Mouse (Mus musculus) kidney, postnatal 36 days (tissue): ENCODE data around the gene Ccin.

Experiments
- DNase-seq, 2 experiments: peaks; one replicate each; pipeline ENCODE4 v3.0.0; 2021 to 2022; ENCODE audit warnings: mixed read lengths in 2 of 2

The Ccin gene

DNA sequence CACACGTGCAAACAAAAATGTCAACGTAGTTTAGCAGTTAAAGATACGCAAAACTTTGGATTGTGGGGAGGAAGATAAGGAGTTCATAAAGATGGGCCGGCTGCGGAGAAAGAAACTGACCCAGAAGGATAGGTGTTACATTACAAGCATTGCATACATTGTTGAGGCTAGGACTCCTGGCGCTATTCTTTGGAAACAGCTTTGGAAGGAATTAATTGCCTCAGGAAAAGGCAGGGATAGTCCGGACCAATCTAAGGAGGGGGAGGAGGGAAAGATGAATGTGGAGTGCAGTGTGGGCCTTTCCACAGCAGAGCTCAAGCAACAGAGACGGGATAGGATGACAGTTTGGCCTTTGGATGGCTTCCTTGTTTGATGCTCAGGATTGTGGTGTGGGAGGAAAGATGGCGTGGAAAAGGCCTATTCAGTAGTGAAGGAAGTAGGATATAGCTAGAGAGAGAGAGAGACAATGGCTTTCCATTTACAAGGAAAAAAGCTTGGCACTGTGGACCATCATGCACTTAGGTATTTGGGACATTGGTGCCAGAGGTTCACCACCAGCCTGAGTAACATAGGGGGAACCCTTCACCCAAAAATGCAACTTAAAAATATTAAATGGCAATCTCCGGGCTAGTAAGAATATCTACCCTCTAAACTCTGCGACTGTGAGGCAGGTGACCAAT lies 30.2 kb downstream of the Ccin start:
- no peak for DNase-seq

DNA sequence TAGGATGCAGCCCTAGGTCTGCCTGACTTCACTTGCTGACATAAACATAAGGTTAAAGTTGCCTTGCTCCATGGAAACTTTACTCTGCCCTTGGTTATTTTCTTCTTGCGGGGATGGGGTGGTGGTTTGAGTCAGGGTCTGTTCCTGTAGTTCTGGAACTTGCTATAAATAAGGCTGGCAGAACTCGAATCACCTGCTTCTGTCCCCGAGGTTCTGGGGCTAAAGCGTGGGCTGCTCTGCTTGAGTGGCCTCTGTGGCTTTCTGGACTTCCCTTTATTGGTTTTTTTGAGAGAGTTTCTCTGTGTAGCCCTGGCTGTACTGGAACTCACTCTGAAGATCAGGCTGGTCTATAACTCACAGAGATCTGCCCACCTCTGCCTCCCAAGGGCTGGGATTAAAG lies 32.8 kb downstream of the Ccin start:
- DNase-seq: no peak

DNA sequence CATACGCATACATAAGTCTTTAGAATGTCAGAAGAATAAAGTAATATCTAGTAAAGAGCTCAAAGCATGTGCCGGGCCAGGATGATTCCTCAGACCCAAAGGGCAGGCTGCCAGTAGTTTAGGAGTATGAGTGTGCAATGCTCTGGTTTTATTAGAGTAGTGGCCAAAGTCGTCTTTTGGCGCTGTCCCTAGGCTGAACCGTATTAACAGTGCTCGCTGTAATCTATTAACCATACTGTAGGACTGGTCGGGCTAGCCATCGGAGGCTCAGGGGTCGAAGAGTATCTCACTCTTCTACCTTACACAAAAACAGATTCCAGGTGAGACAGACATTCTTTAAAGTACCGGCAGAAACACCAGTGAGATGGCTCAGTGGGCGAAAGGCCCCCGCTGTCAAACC lies 33.5 kb downstream of the Ccin start:
- DNase-seq: peak; percentile 73 to 79

DNA sequence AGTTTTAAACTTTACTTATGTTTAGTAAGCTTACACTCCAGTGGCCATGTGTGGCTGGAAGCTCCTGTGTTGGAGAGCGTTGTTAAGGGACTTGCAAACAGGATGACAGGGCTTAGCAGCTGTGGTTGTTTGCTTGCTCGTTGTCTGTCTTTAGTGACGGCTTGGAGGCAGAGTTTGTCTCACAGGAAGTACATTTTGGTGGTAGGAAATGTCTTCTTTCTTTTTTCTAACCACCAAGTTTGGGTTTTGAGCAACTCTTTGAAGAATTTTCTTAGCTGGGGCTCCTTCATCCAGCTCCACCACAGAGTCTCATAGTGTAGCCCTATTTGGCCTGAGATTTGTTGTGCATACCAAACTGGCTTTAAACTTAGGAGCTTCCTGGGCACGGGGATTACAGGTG lies 39.0 kb downstream of the Ccin start:
- DNase-seq: no peak

DNA sequence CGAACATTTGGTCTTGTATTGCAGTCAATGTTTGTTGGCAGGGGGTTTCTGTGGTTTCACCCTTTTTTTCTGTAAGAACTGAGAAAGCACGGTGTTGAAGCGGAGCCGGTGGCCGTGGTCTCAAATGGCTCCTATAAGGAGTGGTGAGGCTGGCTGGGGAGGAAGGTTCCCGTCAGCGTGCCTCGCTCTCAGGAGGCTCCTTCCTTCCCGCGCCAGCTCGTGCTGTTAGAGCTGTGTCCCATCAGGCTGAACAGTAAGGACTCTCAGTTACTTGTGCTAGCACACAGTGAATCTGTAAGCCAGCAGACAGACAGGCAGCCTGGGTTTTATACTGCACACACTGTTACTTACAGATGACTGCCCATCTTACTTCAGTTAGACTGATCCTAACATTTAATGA lies 39.5 kb downstream of the Ccin start:
- no peak for DNase-seq

DNA sequence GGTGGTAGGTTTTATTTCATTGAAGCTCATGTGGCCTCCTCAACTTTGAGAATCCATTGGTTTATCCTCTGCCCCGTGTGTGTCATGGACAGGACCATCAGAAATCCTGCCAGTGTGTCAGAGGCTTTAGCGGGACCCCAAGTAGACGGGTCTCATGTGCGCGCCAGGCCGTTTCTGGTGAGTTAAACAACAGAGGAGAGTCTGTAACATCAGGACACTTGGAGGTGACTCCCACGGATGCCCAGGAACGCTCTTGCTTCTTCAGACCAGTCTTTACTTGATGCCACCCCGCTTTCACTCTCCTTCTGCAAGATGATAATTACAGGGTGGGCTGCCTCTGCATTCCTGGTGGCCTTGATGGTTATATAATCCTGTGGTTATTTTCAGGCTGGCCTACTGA lies 40.4 kb downstream of the Ccin start:
- no peak for DNase-seq

DNA sequence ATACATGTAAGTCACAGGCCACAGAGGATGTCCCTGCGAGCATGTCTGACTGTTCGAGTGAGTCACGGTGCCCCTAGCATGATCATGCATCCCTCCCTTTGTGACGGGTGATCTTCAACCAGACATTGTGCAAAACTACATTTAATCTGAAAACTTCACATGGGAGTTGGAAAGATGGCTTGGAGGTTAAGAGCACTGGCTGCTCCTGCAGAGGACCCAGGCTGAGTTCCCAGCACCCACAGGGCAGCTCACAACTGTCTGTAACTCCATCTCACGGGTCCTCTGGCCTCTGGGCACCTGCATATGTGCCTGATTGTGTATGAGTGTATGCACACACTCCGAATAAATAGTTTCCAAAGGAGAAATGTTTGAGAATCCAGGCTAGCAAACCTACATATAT lies 41.0 kb downstream of the Ccin start:
- DNase-seq: no peak

DNA sequence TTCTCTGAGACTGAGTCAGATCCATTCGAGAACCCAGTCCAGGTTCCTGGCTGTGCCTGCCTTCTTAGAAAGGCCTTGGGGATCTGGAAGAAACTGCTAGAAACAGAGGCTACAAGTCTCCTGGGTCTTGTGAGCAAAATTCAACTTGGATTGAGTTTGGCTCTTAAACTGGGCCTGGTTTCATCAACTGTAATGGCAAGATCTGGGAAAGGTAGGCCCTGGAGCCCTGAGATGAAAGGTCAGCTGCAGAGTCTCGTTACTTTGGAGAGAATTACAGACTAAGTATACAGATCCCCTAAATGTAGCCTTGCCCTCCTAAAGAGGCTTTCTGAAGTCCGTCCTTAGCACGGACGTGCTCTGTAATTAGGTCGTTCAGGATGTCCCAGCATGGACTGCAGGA lies 42.3 kb downstream of the Ccin start:
- no peak for DNase-seq

DNA sequence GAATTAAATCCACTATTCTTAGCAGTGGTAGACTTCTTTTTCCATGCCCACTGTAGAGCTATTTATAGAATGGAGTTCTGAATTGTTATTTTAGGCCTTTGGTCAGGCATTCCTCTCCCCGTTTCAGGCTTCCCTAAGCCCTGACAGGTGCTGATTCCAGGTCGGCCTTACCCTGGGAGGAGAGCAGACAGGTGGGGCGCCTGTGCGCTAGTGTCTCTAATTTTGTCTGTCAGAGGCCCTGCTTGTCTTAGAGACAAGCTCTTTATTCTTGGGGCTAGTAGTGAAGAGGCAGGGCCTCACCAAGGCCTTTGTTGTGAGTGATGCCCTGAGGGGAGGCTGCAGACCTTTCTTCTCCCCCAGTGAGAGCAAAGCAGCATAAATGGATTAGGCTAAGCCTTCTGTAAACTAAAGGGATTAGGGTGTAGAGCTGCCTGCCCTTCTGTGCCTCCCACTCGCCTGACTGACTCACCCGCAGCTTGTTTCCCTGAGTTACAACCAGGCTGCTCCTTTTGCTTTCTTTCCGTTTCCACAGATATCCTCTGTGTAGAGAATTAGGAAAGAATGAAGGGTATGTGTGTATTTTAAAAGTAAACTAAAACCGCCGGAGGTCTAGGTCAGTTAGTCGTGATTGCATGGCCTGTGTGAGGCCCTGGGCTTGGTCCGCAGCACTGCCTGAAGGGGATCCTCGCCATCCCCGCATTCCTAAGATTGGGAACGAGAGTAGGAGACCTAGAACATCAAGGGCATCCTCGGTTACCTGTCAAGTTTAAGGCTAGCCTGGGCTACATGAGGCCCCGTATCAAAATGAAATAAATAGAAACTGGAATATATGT lies 45.2 kb downstream of the Ccin start:
- DNase-seq: no peak

DNA sequence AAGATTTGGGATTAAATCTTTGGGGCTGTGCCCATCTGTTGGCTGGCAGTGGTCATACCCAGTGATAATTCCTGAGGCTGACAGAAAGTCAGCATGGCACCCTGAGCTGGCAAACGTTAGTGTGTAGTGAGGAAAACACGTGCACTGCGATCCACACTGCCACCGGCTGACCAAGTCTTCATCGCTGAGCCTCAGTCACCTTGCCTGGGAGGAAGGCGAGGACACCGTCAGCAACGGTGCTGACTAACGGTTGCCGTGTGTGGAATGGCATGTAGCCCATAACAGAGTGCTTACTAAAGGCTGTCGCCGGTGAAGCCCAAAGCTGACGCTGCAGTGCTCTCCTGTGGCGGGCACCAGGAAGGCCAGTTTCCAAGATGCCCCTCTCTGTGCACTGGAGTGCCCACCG lies 46.4 kb downstream of the Ccin start:
- DNase-seq: no peak

DNA sequence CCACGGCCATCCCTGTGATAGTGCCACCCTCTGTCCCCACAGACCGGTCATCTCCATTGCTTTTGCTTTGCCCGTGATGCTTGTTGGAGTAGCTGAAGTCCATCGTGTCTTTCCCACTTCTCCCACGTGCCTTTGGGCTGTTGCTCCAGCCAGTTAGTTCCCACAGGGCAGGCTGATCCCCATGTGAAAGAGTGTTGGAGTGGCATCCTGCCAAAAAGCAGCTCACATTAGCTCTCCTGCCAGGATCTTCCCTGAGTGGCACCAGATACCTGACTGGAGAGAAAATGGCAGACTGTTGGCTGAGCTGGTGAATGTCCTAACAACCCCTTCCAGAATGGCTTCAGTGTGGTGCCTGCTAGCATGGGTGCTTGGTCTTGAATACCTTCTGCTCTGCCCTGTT lies 48.2 kb downstream of the Ccin start:
- peak; percentile 62 to 66 for DNase-seq
